Mouse (Mus musculus): ENCODE results near the gene Mok.

Mok gene

GRCm38 (mm10) chr12:110846191-110846765, 5.5 kb upstream of the Mok start:
- DNase-seq: no peak

GRCm38 (mm10) chr12:110845131-110845880, 4.6 kb upstream of the Mok start:
- peak; percentile 99 for DNase-seq

- DNase-seq: no peak
These were observed 3.7 kb upstream of the Mok start for GRCm38 (mm10) chr12:110844227-110845130.

GRCm38 (mm10) chr12:110843194-110844048, 2.7 kb upstream of the Mok start:
- peak; percentile 98 for DNase-seq

- no peak for DNase-seq
These were observed 1.2 kb upstream of the Mok start for GRCm38 (mm10) chr12:110841731-110842493.

GRCm38 (mm10) chr12:110837850-110838249, 2.9 kb downstream of the Mok start:
- no peak for DNase-seq

GRCm38 (mm10) chr12:110837192-110837841, 3.4 kb downstream of the Mok start:
- no peak for DNase-seq

- no peak for DNase-seq
These were observed 4.0 kb downstream of the Mok start for GRCm38 (mm10) chr12:110836729-110837128.

GRCm38 (mm10) chr12:110835182-110835581, 5.6 kb downstream of the Mok start:
- DNase-seq: no peak

- DNase-seq: no peak
These were observed 10.3 kb downstream of the Mok start for GRCm38 (mm10) chr12:110830293-110831024.

GRCm38 (mm10) chr12:110828908-110829307, 11.8 kb downstream of the Mok start:
- no peak for DNase-seq

GRCm38 (mm10) chr12:110822366-110822765, 18.4 kb downstream of the Mok start:
- DNase-seq: no peak

GRCm38 (mm10) chr12:110821787-110822186, 19.0 kb downstream of the Mok start:
- no peak for DNase-seq

- no peak for DNase-seq
These were observed 21.4 kb downstream of the Mok start for GRCm38 (mm10) chr12:110819367-110819766.

- DNase-seq: no peak
These were observed 23.9 kb downstream of the Mok start for GRCm38 (mm10) chr12:110816833-110817232.

GRCm38 (mm10) chr12:110814924-110815323, 25.8 kb downstream of the Mok start:
- DNase-seq: no peak

- no peak for DNase-seq
These were observed 27.1 kb downstream of the Mok start for GRCm38 (mm10) chr12:110813624-110814023.

- DNase-seq: no peak
These were observed 27.6 kb downstream of the Mok start for GRCm38 (mm10) chr12:110813132-110813531.

GRCm38 (mm10) chr12:110808848-110809247, 31.9 kb downstream of the Mok start:
- peak; percentile 87 for DNase-seq

- DNase-seq: no peak
These were observed 32.3 kb downstream of the Mok start for GRCm38 (mm10) chr12:110808430-110808829.

Measured in heart, adult 11 months (tissue).